Mouse (Mus musculus) limb, embryonic 10.5 days (tissue): ENCODE results near the gene Mapk8ip3. TPM values are rescaled to one million over a fixed set of nuclear protein-coding genes. Genes with fewer than 3 reads are reported as not detected.

Source experiments
- DNase-seq: peaks from one replicate; pipeline ENCODE4 v3.0.0-alpha.2; 2017; ENCODE audit warnings: low spot score
- H3K27ac ChIP-seq: fragments of 300-500 bp; sonication (generic); 2 replicates; pipeline ENCODE4 v1.5.1; 2016; ENCODE audit warnings: mild to moderate bottlenecking
- H3K27me3 ChIP-seq: fragments of 300-500 bp; sonication (generic); 2 replicates; pipeline ENCODE4 v1.6.1; 2016; ENCODE audit warnings: low read depth, mild to moderate bottlenecking; ENCODE audit not compliant: poor library complexity, severe bottlenecking
- H3K36me3 ChIP-seq: fragments of 300-500 bp; sonication (generic); 2 replicates; pipeline ENCODE4 v1.6.1; 2016; ENCODE audit warnings: mild to moderate bottlenecking, moderate library complexity
- H3K4me1 ChIP-seq: fragments of 300-500 bp; sonication (generic); 2 replicates; pipeline ENCODE4 v1.6.1; 2016
- H3K4me3 ChIP-seq: fragments of 300-500 bp; sonication (generic); 2 replicates; pipeline ENCODE4 v1.5.1; 2016; ENCODE audit warnings: mild to moderate bottlenecking, moderate library complexity
- H3K9me3 ChIP-seq: fragments of 300-500 bp; sonication (generic); replicated peaks from 2 replicates; pipeline ENCODE4 v1.6.1; 2016; ENCODE audit warnings: mild to moderate bottlenecking
- WGBS: fragments of 180-500 bp; shearing (Covaris S2); methylation state at CpG from one replicate; pipeline ENCODE4 v1.1.7; 2016; 5-methylcytosine and 5-hydroxymethylcytosine counted together
- polyA plus RNA-seq: library from polyadenylated mRNA; unstranded; fragments of >200 nt; fragmentation: Nextera tagmentation; extraction: Ambion mirVana; gene quantifications from 2 replicates; pipeline ENCODE4 v1.2.1, GENCODE M21; 2016

Mapk8ip3 gene
- polyA plus RNA-seq, 1 experiment from 2014 or later = 39.3 TPM

DNA sequence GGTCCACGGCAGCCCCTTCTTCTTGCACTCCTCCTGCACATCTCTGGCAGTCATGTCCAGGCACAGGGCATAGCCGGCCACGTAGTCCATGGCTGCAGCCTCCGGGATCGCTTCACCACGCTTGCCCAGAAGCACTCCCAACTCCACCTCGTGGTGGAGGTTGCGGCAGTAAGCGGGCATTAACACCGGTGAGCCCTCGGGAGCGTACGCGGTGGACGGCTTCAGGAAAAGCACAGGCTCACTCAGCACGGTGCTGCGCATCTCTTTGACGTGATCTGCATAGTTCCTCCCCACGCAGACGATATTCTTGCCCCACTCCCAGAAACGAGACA lies 87.1 kb downstream of the Mapk8ip3 start:
- WGBS = under 1% methylated on average over 21 of the region's 21 CpGs
- Histone ChIP-seq H3K4me3 (peak overlapping the region; percentile 81), H3K9me3 (no peaks in the 10 kb centered on the region)

DNA sequence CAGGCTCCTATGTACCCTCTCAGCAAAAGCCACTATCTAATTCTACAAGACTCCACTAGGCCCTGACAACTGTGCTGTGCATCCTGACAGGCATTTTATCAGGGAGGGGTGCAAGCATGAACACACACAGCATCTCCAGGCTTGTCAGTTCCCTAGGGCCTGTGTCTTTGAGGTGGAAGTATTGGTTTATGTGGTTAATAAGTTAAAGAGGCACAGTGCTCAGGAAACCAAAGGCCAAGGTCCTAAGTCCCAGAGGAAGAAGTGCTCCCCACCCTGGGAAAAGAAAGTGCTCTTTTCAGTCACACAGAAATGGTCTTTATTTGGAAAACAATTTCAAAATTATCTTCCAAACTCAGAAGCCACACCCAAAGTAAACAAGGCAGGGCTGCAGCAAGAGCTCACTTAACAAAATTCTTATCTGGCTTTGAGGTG lies 88.2 kb downstream of the Mapk8ip3 start:
- no peak for DNase-seq
- H3K27me3 ChIP-seq = peaks cover 20% of the 10 kb centered on the region
- H3K36me3 ChIP-seq = 0 out of 2 replicates have a peak, but pooled peaks cover 5% of the 10 kb centered on the region
- H3K27ac ChIP-seq = no peak overlapping the region
- H3K4me1 ChIP-seq = peaks cover 27% of the 10 kb centered on the region
- H3K4me3 ChIP-seq = peak overlapping the region; percentile 81
- no peaks in the 10 kb centered on the region for H3K9me3 ChIP-seq

More for the DNA sequence above, 87.1 kb downstream of the Mapk8ip3 start:
- H3K36me3 ChIP-seq = 0 out of 2 replicates have a peak, but pooled peaks cover 8% of the 10 kb centered on the region
- H3K27ac ChIP-seq = peak overlapping the region; percentile 93
- no peak for DNase-seq
- H3K27me3 ChIP-seq = peaks cover 13% of the 10 kb centered on the region
- peaks cover 23% of the 10 kb centered on the region for H3K4me1 ChIP-seq

- WGBS = 97% methylated on average over 1 of the region's 1 CpGs
- no peaks in the 10 kb centered on the region for H3K9me3 ChIP-seq
- H3K27me3 ChIP-seq = peaks cover 20% of the 10 kb centered on the region
- H3K36me3 ChIP-seq = no peaks in the 10 kb centered on the region
- H3K4me3 ChIP-seq = no peak overlapping the region
- H3K27ac ChIP-seq = no peak overlapping the region
- H3K4me1 ChIP-seq = peaks cover 27% of the 10 kb centered on the region
- no peak for DNase-seq
Observed at GRCm38 (mm10) chr17:24847386-24847785, 89.4 kb downstream of the Mapk8ip3 start.

GRCm38 (mm10) chr17:24844525-24844924 lies 92.3 kb downstream of the Mapk8ip3 start:
- 38% methylated on average over 9 of the region's 9 CpGs for whole genome bisulfite sequencing
- H3K36me3 ChIP-seq = no peaks in the 10 kb centered on the region
- peaks cover 12% of the 10 kb centered on the region; the same call in 1 of the 2 replicates for H3K27me3 ChIP-seq
- peaks cover 16% of the 10 kb centered on the region for H3K4me1 ChIP-seq
- H3K27ac ChIP-seq = no peak overlapping the region
- DNase-seq = no peak
- no peaks in the 10 kb centered on the region for H3K9me3 ChIP-seq
- no peak overlapping the region for H3K4me3 ChIP-seq

- DNase-seq = no peak
- Histone ChIP-seq H3K4me3 (no peak overlapping the region), H3K27ac (no peak overlapping the region), H3K4me1 (peaks cover 4% of the 10 kb centered on the region; the same call in 1 of the 2 replicates), H3K27me3 (peaks cover 12% of the 10 kb centered on the region; the same call in 1 of the 2 replicates), H3K9me3 (no peaks in the 10 kb centered on the region), H3K36me3 (no peaks in the 10 kb centered on the region)
- WGBS = 61% methylated on average over 2 of the region's 2 CpGs
Observed at GRCm38 (mm10) chr17:24842631-24843030, 94.1 kb downstream of the Mapk8ip3 start.

Other genes starting within 250 kb of the Mapk8ip3 start
- 5.2 and 7.0 TPM in 2 replicates for gene Syngr3, start 247.0 kb downstream of the Mapk8ip3 start, polyA plus RNA-seq
- 52.9 and 61.2 TPM in 2 replicates for gene Gfer, start 240.8 kb downstream of the Mapk8ip3 start, polyA plus RNA-seq
- gene Noxo1, start 240.7 kb downstream of the Mapk8ip3 start, polyA plus RNA-seq = 0.59 and 2.3 TPM in 2 replicates
- 165 and 183 TPM in 2 replicates for gene Tbl3, start 229.3 kb downstream of the Mapk8ip3 start, polyA plus RNA-seq
- 0.21 and 0.38 TPM in 2 replicates for gene Rnf151, start 218.9 kb downstream of the Mapk8ip3 start, polyA plus RNA-seq
- gene Rps2, start 218.9 kb downstream of the Mapk8ip3 start, polyA plus RNA-seq = 1,693 and 2,093 TPM in 2 replicates
- gene Ndufb10, start 212.5 kb downstream of the Mapk8ip3 start, polyA plus RNA-seq = 202 and 204 TPM in 2 replicates
- 0.15 TPM in 1 of 2 replicates, not detected in the other for gene Rpl3l, start 209.2 kb downstream of the Mapk8ip3 start, polyA plus RNA-seq
- 19.9 and 23.6 TPM in 2 replicates for gene Msrb1, start 200.3 kb downstream of the Mapk8ip3 start, polyA plus RNA-seq
- 3.2 and 4.2 TPM in 2 replicates for gene Hs3st6, start 184.0 kb downstream of the Mapk8ip3 start, polyA plus RNA-seq
- not detected in 2 replicates for gene Meiob, start 132.7 kb downstream of the Mapk8ip3 start, polyA plus RNA-seq
- gene Hagh, start 96.8 kb downstream of the Mapk8ip3 start, polyA plus RNA-seq = 26.0 and 28.0 TPM in 2 replicates
- gene Fahd1, start 86.6 kb downstream of the Mapk8ip3 start, polyA plus RNA-seq = 14.5 and 17.6 TPM in 2 replicates
- 0.55 and 0.84 TPM in 2 replicates for gene Igfals, start 71.0 kb downstream of the Mapk8ip3 start, polyA plus RNA-seq
- 72.7 and 79.7 TPM in 2 replicates for gene Nubp2, start 50.6 kb downstream of the Mapk8ip3 start, polyA plus RNA-seq
- gene Spsb3, start 50.3 kb downstream of the Mapk8ip3 start, polyA plus RNA-seq = 48.0 and 50.8 TPM in 2 replicates
- gene Eme2, start 41.9 kb downstream of the Mapk8ip3 start, polyA plus RNA-seq = 22.1 and 30.6 TPM in 2 replicates
- gene Mrps34, start 41.9 kb downstream of the Mapk8ip3 start, polyA plus RNA-seq = 104 and 105 TPM in 2 replicates
- gene Nme3, start 40.5 kb downstream of the Mapk8ip3 start, polyA plus RNA-seq = 43.6 and 47.0 TPM in 2 replicates
- gene Jpt2, start 23.7 kb upstream of the Mapk8ip3 start, polyA plus RNA-seq = 369 and 370 TPM in 2 replicates
- gene Cramp1l, start 78.8 kb upstream of the Mapk8ip3 start, polyA plus RNA-seq = 10.4 and 10.8 TPM in 2 replicates
- gene Ift140, start 79.1 kb upstream of the Mapk8ip3 start, polyA plus RNA-seq = 24.2 and 30.0 TPM in 2 replicates
- gene Tmem204, start 146.6 kb upstream of the Mapk8ip3 start, polyA plus RNA-seq = 11.3 and 15.3 TPM in 2 replicates
- 60.6 and 60.7 TPM in 2 replicates for gene Telo2, start 179.0 kb upstream of the Mapk8ip3 start, polyA plus RNA-seq
- 0.18 and 0.23 TPM in 2 replicates for gene Ptx4, start 183.8 kb upstream of the Mapk8ip3 start, polyA plus RNA-seq
- 21.3 and 26.5 TPM in 2 replicates for gene Clcn7, start 196.4 kb upstream of the Mapk8ip3 start, polyA plus RNA-seq
- not detected in 2 replicates for gene Ccdc154, start 225.5 kb upstream of the Mapk8ip3 start, polyA plus RNA-seq
- not detected in 2 replicates for gene Gm38655, start 238.5 kb upstream of the Mapk8ip3 start, polyA plus RNA-seq
- 36.0 and 38.5 TPM in 2 replicates for gene BC003965, start 247.6 kb upstream of the Mapk8ip3 start, polyA plus RNA-seq